Mouse (Mus musculus) midbrain, embryonic 15.5 days (tissue): ENCODE data around the gene Ap4m1. TPM values are rescaled to one million over a fixed set of nuclear protein-coding genes. Genes with fewer than 3 reads are reported as not detected.

Experiments
- ATAC-seq: fragments of 200-750 bp; cut with Nextera tagmentation; replicated peaks from 2 replicates; pipeline ENCODE4 v1.8.0; 2017; ENCODE audit warnings: moderate TSS enrichment
- H3K27ac ChIP-seq: fragments of 300-500 bp; sonication (generic); 2 replicates; pipeline ENCODE4 v1.5.1; 2015; ENCODE audit warnings: mild to moderate bottlenecking, inconsistent platforms
- H3K27me3 ChIP-seq: fragments of 300-500 bp; sonication (generic); replicated peaks from 2 replicates; pipeline ENCODE4 v1.6.1; 2015; ENCODE audit warnings: inconsistent platforms
- H3K36me3 ChIP-seq: fragments of 300-500 bp; sonication (generic); replicated peaks from 2 replicates; pipeline ENCODE4 v1.6.1; 2015; ENCODE audit warnings: inconsistent platforms
- H3K4me1 ChIP-seq: fragments of 300-500 bp; sonication (generic); 2 replicates; pipeline ENCODE4 v1.6.1; 2015; ENCODE audit warnings: inconsistent platforms
- H3K4me2 ChIP-seq: fragments of 300-500 bp; sonication (generic); 2 replicates; pipeline ENCODE4 v1.6.1; 2015; ENCODE audit warnings: inconsistent platforms, mild to moderate bottlenecking, moderate library complexity
- H3K4me3 ChIP-seq: fragments of 300-500 bp; sonication (generic); 2 replicates; pipeline ENCODE4 v1.5.1; 2015; ENCODE audit warnings: mild to moderate bottlenecking, inconsistent platforms
- H3K9ac ChIP-seq: fragments of 300-500 bp; sonication (generic); 2 replicates; pipeline ENCODE4 v1.6.1; 2015; ENCODE audit warnings: mild to moderate bottlenecking, inconsistent platforms
- H3K9me3 ChIP-seq: fragments of 300-500 bp; sonication (generic); 2 replicates; pipeline ENCODE4 v1.6.1; 2016; ENCODE audit warnings: inconsistent platforms
- WGBS: fragments of 180-500 bp; shearing (Covaris S2); methylation state at CpG from one replicate; pipeline ENCODE4 v1.1.7; 2015; ENCODE audit warnings: mixed read lengths; 5-methylcytosine and 5-hydroxymethylcytosine counted together
- polyA plus RNA-seq: library from polyadenylated mRNA; unstranded; fragments of >200 nt; fragmentation: Nextera tagmentation; extraction: Ambion mirVana; gene quantifications from 2 replicates; pipeline ENCODE4 v1.2.1, GENCODE M21; 2015

The Ap4m1 gene
- polyA plus RNA-seq, 1 experiment from 2014 or later, result 30.5 TPM

GRCm38 (mm10) chr5:138165594-138165993, 6.2 kb upstream of the Ap4m1 start:
- no peak overlapping the region for H3K9ac ChIP-seq
- no peak overlapping the region for H3K4me3 ChIP-seq
- H3K9me3 ChIP-seq, result no peaks in the 10 kb centered on the region
- ATAC-seq, result no peak
- H3K4me2 ChIP-seq, result no peak overlapping the region
- H3K36me3 ChIP-seq, result peaks cover 61% of the 10 kb centered on the region
- 0 out of 2 replicates have a peak overlapping the region, but pooled peaks have one; percentile 18 for H3K27ac ChIP-seq
- peaks cover 24% of the 10 kb centered on the region for H3K4me1 ChIP-seq
- 82% methylated on average over 8 of the region's 8 CpGs for WGBS
- no peaks in the 10 kb centered on the region for H3K27me3 ChIP-seq

- Histone ChIP-seq H3K36me3 (peaks cover 28% of the 10 kb centered on the region), H3K9me3 (no peaks in the 10 kb centered on the region), H3K4me2 (peak overlapping the region; percentile 97), H3K9ac (peak overlapping the region; percentile 50), H3K4me3 (peak overlapping the region; percentile 61), H3K27me3 (no peaks in the 10 kb centered on the region), H3K27ac (peak overlapping the region; percentile 91), H3K4me1 (peaks cover 30% of the 10 kb centered on the region)
- WGBS, result under 1% methylated on average over 47 of the region's 47 CpGs
- ATAC-seq, result peak; percentile 89
Observed at GRCm38 (mm10) chr5:138170936-138171561, 753 bp upstream of the Ap4m1 start.

- ATAC-seq, result no peak
- Histone ChIP-seq H3K4me2 (no peak overlapping the region), H3K4me3 (no peak overlapping the region), H3K4me1 (peaks cover 30% of the 10 kb centered on the region), H3K27me3 (no peaks in the 10 kb centered on the region), H3K9ac (no peak overlapping the region), H3K36me3 (peaks cover 25% of the 10 kb centered on the region), H3K9me3 (no peaks in the 10 kb centered on the region), H3K27ac (no peak overlapping the region)
- WGBS, result 87% methylated on average over 3 of the region's 3 CpGs
Observed at GRCm38 (mm10) chr5:138173217-138173616, 1.4 kb downstream of the Ap4m1 start.

- peak within 1 kb of the TSS; percentile 71 for H3K9ac ChIP-seq
- peak within 1 kb of the TSS; percentile 71 for H3K4me2 ChIP-seq
- H3K4me3 ChIP-seq, result peak within 1 kb of the TSS; percentile 71
- ATAC-seq, result peak; percentile 87
- peaks cover 12% of the 10 kb centered on the region for H3K36me3 ChIP-seq
- H3K4me1 ChIP-seq, result peaks cover 22% of the 10 kb centered on the region
- 0% methylated on average over 31 of the region's 31 CpGs for WGBS
- no peaks in the 10 kb centered on the region for H3K9me3 ChIP-seq
- peak within 1 kb of the TSS; percentile 84 for H3K27ac ChIP-seq
- no peaks in the 10 kb centered on the region for H3K27me3 ChIP-seq
Observed at GRCm38 (mm10) chr5:138186950-138187638, 15.3 kb downstream of the Ap4m1 start, which contains the start of the genes Taf6 and Cnpy4. TSS of gene Taf6 (minus strand) at chr5:138187451. TSS of gene Cnpy4 (plus strand) at chr5:138187485.

GRCm38 (mm10) chr5:138187661-138188306, 16.0 kb downstream of the Ap4m1 start:
- Histone ChIP-seq H3K36me3 (peaks cover 15% of the 10 kb centered on the region), H3K27ac (peak overlapping the region; percentile 84), H3K27me3 (no peaks in the 10 kb centered on the region), H3K9me3 (no peaks in the 10 kb centered on the region), H3K4me2 (peak overlapping the region; percentile 71), H3K4me3 (peak overlapping the region; percentile 71), H3K9ac (peak overlapping the region; percentile 71), H3K4me1 (peaks cover 22% of the 10 kb centered on the region)
- ATAC-seq, result peak; percentile 86
- 0% methylated on average over 10 of the region's 10 CpGs for WGBS

- Histone ChIP-seq H3K4me1 (peaks cover 21% of the 10 kb centered on the region), H3K36me3 (peaks cover 12% of the 10 kb centered on the region), H3K9ac (peak within 1 kb of the TSS; percentile 86), H3K27ac (peak within 1 kb of the TSS; percentile 92), H3K4me3 (peak within 1 kb of the TSS; percentile 73), H3K27me3 (no peaks in the 10 kb centered on the region), H3K9me3 (no peaks in the 10 kb centered on the region), H3K4me2 (peak within 1 kb of the TSS; percentile 66)
- ATAC-seq, result peak; percentile 87
- 6% methylated on average over 54 of the region's 54 CpGs for WGBS
Observed at GRCm38 (mm10) chr5:138193771-138194727, 22.2 kb downstream of the Ap4m1 start, which contains the start of gene Mblac1. TSS of gene Mblac1 (plus strand) at chr5:138194314.

- H3K4me1 ChIP-seq, result peaks cover 21% of the 10 kb centered on the region
- no peaks in the 10 kb centered on the region for H3K9me3 ChIP-seq
- H3K9ac ChIP-seq, result peak overlapping the region; percentile 86
- ATAC-seq, result peak; percentile 72
- H3K4me2 ChIP-seq, result peak overlapping the region; percentile 66
- 1% methylated on average over 29 of the region's 29 CpGs for WGBS
- peaks cover 12% of the 10 kb centered on the region for H3K36me3 ChIP-seq
- no peaks in the 10 kb centered on the region for H3K27me3 ChIP-seq
- H3K4me3 ChIP-seq, result peak overlapping the region; percentile 73
- peak overlapping the region; percentile 92 for H3K27ac ChIP-seq
Observed at GRCm38 (mm10) chr5:138194755-138195345, 23.0 kb downstream of the Ap4m1 start.

GRCm38 (mm10) chr5:138195463-138195862, 23.7 kb downstream of the Ap4m1 start:
- WGBS, result 70% methylated on average over 7 of the region's 7 CpGs
- Histone ChIP-seq H3K9ac (peak overlapping the region; percentile 86), H3K36me3 (peaks cover 12% of the 10 kb centered on the region), H3K4me3 (peak overlapping the region; percentile 73), H3K27ac (peak overlapping the region; percentile 92), H3K9me3 (no peaks in the 10 kb centered on the region), H3K4me1 (peaks cover 21% of the 10 kb centered on the region), H3K27me3 (no peaks in the 10 kb centered on the region), H3K4me2 (peak overlapping the region; percentile 66)
- no peak for ATAC-seq

- Histone ChIP-seq H3K4me2 (no peak overlapping the region), H3K27me3 (no peaks in the 10 kb centered on the region), H3K27ac (no peak overlapping the region), H3K9me3 (no peaks in the 10 kb centered on the region; the same call in 1 of the 2 replicates), H3K9ac (no peak overlapping the region), H3K36me3 (no peaks in the 10 kb centered on the region), H3K4me1 (peaks cover 13% of the 10 kb centered on the region), H3K4me3 (no peak overlapping the region)
- ATAC-seq, result no peak
- 5% methylated on average over 1 of the region's 1 CpGs for WGBS
Observed at GRCm38 (mm10) chr5:138199576-138199975, 27.8 kb downstream of the Ap4m1 start.

- Histone ChIP-seq H3K9ac (no peak overlapping the region), H3K4me1 (no peaks in the 10 kb centered on the region), H3K9me3 (no peaks in the 10 kb centered on the region; the same call in 1 of the 2 replicates), H3K4me3 (no peak overlapping the region), H3K27me3 (no peaks in the 10 kb centered on the region), H3K4me2 (no peak overlapping the region), H3K36me3 (no peaks in the 10 kb centered on the region), H3K27ac (no peak overlapping the region)
- ATAC-seq, result no peak
- 78% methylated on average over 3 of the region's 3 CpGs for WGBS
Observed at GRCm38 (mm10) chr5:138202086-138202485, 30.3 kb downstream of the Ap4m1 start.

GRCm38 (mm10) chr5:138207253-138207652, 35.5 kb downstream of the Ap4m1 start:
- no peaks in the 10 kb centered on the region for H3K4me1 ChIP-seq
- H3K9ac ChIP-seq, result no peak overlapping the region
- H3K27me3 ChIP-seq, result no peaks in the 10 kb centered on the region
- no peak for ATAC-seq
- no peak overlapping the region for H3K27ac ChIP-seq
- H3K4me2 ChIP-seq, result no peak overlapping the region
- 79% methylated on average over 1 of the region's 1 CpGs for WGBS
- no peak overlapping the region for H3K4me3 ChIP-seq
- H3K9me3 ChIP-seq, result no peaks in the 10 kb centered on the region; the same call in 1 of the 2 replicates
- H3K36me3 ChIP-seq, result no peaks in the 10 kb centered on the region
